Mouse (Mus musculus): Measurements from ENCODE around the gene Mapre1.
"Not testable (repeated sequence)": the region's sequence is repeated elsewhere in the genome, so short reads cannot be mapped to it uniquely, and the experiment has no call there.

GRCm38 (mm10) chr2:153807464-153807863, 66.4 kb downstream of the Mapre1 start:
- TF ChIP-seq CTCF (IDR thresholded peaks at IDR 0.05; ENCODE audit: borderline replicate concordance, control insufficient read depth, extremely low read depth, insufficient read depth, low read length, poor library complexity); POLR2A (IDR thresholded peaks at IDR 0.05; ENCODE audit: control insufficient read depth, extremely low read depth, insufficient read depth, low read length, poor library complexity): not testable (repeated sequence)
